Mouse (Mus musculus) Patski (cell line): Measurements from ENCODE around the gene Phb. TPM values are rescaled to one million over a fixed set of nuclear protein-coding genes. Genes with fewer than 3 reads are reported as not detected.

Experiments used
- ATAC-seq: fragments of 100-300 bp; one replicate; pipeline ENCODE4 v1.8.0; 2021
- CTCF ChIA-PET: fragments of 350-600 bp; sonication (Branson Sonifier 250); formaldehyde crosslinking; loops from one replicate; lab custom pipeline; 2022; ENCODE audit warnings: inconsistent platforms; lab: Charles Lee
- POLR2A ChIA-PET: fragments of 350-600 bp; sonication (Branson Sonifier 250); formaldehyde crosslinking; loops from one replicate; lab custom pipeline; 2022; ENCODE audit warnings: antibody characterized with exemption, inconsistent platforms; lab: Charles Lee
- DNase-seq: peaks from one replicate; pipeline ENCODE4 v3.0.0-alpha.2; 2011; ENCODE audit warnings: low read depth, low spot score
- H3K27me3 ChIP-seq: fragments of 371-371 bp; one replicate; pipeline ENCODE4 v1.5.1; 2021
- CTCF ChIP-seq: fragments of 100-300 bp; IDR thresholded peaks from one replicate; pipeline ENCODE4 v1.5.1; 2021
- in situ Hi-C: fragments of 300-500 bp; cut with MboI; formaldehyde crosslinking; loops from 3 replicates; pipeline ENCODE4 v1.11.1; 2018; ENCODE audit warnings: low pct_unique_long_range_greater_than_20kb, mixed read lengths
- polyA plus RNA-seq: library from polyadenylated mRNA; unstranded; gene quantifications from one replicate; pipeline ENCODE4 v1.2.3, GENCODE M21; 2021

Phb gene
- polyA plus RNA-seq, 1 experiment from 2014 or later = 158 TPM

- in situ Hi-C loops = loop anchor here (25.0 kb wide), 1 partner anchor 271 kb away; no protein-coding TSS in a partner anchor
- DNase-seq (no peak), ATAC-seq (no peak)
- H3K27me3 ChIP-seq = peaks cover 4% of the 10 kb centered on the region
- no peak for TF ChIP-seq CTCF
- ChIA-PET POLR2A (no interaction called here), CTCF (no interaction called here)
Measured at GRCm38 (mm10) chr11:95633512-95634000, 33.2 kb upstream of the Phb start.

- ChIA-PET CTCF (no interaction called here), POLR2A (no interaction called here)
- TF ChIP-seq CTCF = no peak
- ATAC-seq (no peak), DNase-seq (no peak)
- in situ Hi-C loops = loop anchor here (25.0 kb wide), 1 partner anchor 273 kb away; no protein-coding TSS in a partner anchor
- H3K27me3 ChIP-seq = peaks cover 2% of the 10 kb centered on the region
Measured at GRCm38 (mm10) chr11:95635030-95635429, 31.7 kb upstream of the Phb start.

- CTCF ChIA-PET = no interaction called here
- H3K27me3 ChIP-seq = peaks cover 25% of the 10 kb centered on the region
- in situ Hi-C loops = loop anchor here (25.0 kb wide), 1 partner anchor 278 kb away; no protein-coding TSS in a partner anchor
Measured at GRCm38 (mm10) chr11:95640751-95641150, 26.0 kb upstream of the Phb start.

GRCm38 (mm10) chr11:95642534-95643280 is 24.1 kb upstream of the Phb start:
- in situ Hi-C loops = loop anchor here (25.0 kb wide), 1 partner anchor 280 kb away; no protein-coding TSS in a partner anchor
- no peak for TF ChIP-seq CTCF
- ChIA-PET POLR2A (no interaction called here), CTCF (no interaction called here)
- H3K27me3 ChIP-seq = peaks cover 32% of the 10 kb centered on the region
- DNase-seq = no peak
- no peak for ATAC-seq

More at GRCm38 (mm10) chr11:95640751-95641150, 26.0 kb upstream of the Phb start:
- POLR2A ChIA-PET = no interaction called here
- no peak for TF ChIP-seq CTCF
- DNase-seq (no peak), ATAC-seq (no peak)

GRCm38 (mm10) chr11:95643856-95644255 is 22.9 kb upstream of the Phb start:
- ATAC-seq (no peak), DNase-seq (no peak)
- H3K27me3 ChIP-seq = peaks cover 32% of the 10 kb centered on the region
- TF ChIP-seq CTCF = no peak
- in situ Hi-C loops = loop anchor here (25.0 kb wide), 1 partner anchor 282 kb away; no protein-coding TSS in a partner anchor
- POLR2A ChIA-PET = no interaction called here
- CTCF ChIA-PET = no interaction called here

- no peak for TF ChIP-seq CTCF
- DNase-seq = no peak
- CTCF ChIA-PET = interaction anchor here (1.3 kb wide), 1 partner anchor 123 kb away, joined by 3 read pairs; no protein-coding TSS in a partner anchor
- POLR2A ChIA-PET = no interaction called here
- no peak for ATAC-seq
- in situ Hi-C loops = loop anchor here (25.0 kb wide), 1 partner anchor 282 kb away; no protein-coding TSS in a partner anchor
- peaks cover 32% of the 10 kb centered on the region for H3K27me3 ChIP-seq
Measured at GRCm38 (mm10) chr11:95644381-95644780, 22.4 kb upstream of the Phb start.

- no peak for DNase-seq
- ATAC-seq = no peak
- in situ Hi-C loops = loop anchor here (5.0 to 25.0 kb wide), 2 partner anchors 113 to 283 kb away; no protein-coding TSS in a partner anchor
- POLR2A ChIA-PET = no interaction called here
- peaks cover 32% of the 10 kb centered on the region for H3K27me3 ChIP-seq
- CTCF ChIA-PET = interaction anchor here (1.3 kb wide), 1 partner anchor 125 kb away, joined by 3 read pairs; no protein-coding TSS in a partner anchor
- no peak for TF ChIP-seq CTCF
Measured at GRCm38 (mm10) chr11:95645397-95646153, 21.2 kb upstream of the Phb start.

GRCm38 (mm10) chr11:95646154-95646490 is 20.6 kb upstream of the Phb start:
- no peak for DNase-seq
- ATAC-seq = no peak
- POLR2A ChIA-PET = no interaction called here
- in situ Hi-C loops = loop anchor here (5.0 to 25.0 kb wide), 2 partner anchors 114 to 284 kb away; no protein-coding TSS in a partner anchor
- CTCF ChIA-PET = no interaction called here
- no peak for TF ChIP-seq CTCF
- peaks cover 32% of the 10 kb centered on the region for H3K27me3 ChIP-seq

- TF ChIP-seq CTCF = no peak
- CTCF ChIA-PET = no interaction called here
- POLR2A ChIA-PET = no interaction called here
- DNase-seq = no peak
- peaks cover 32% of the 10 kb centered on the region for H3K27me3 ChIP-seq
- no peak for ATAC-seq
- in situ Hi-C loops = loop anchor here (5.0 to 25.0 kb wide), 2 partner anchors 115 to 285 kb away; no protein-coding TSS in a partner anchor
Measured at GRCm38 (mm10) chr11:95647791-95648190, 19.0 kb upstream of the Phb start.

- H3K27me3 ChIP-seq = peaks cover 28% of the 10 kb centered on the region
- in situ Hi-C loops = loop anchor here (5.0 to 25.0 kb wide), 2 partner anchors 117 to 287 kb away; no protein-coding TSS in a partner anchor
- TF ChIP-seq CTCF = no peak
- ChIA-PET POLR2A (no interaction called here), CTCF (no interaction called here)
- no peak for ATAC-seq
- DNase-seq = no peak
Measured at GRCm38 (mm10) chr11:95648827-95649226, 17.9 kb upstream of the Phb start.
